Mouse (Mus musculus): ENCODE results near the gene Tnpo1.

Tnpo1 gene

DNA sequence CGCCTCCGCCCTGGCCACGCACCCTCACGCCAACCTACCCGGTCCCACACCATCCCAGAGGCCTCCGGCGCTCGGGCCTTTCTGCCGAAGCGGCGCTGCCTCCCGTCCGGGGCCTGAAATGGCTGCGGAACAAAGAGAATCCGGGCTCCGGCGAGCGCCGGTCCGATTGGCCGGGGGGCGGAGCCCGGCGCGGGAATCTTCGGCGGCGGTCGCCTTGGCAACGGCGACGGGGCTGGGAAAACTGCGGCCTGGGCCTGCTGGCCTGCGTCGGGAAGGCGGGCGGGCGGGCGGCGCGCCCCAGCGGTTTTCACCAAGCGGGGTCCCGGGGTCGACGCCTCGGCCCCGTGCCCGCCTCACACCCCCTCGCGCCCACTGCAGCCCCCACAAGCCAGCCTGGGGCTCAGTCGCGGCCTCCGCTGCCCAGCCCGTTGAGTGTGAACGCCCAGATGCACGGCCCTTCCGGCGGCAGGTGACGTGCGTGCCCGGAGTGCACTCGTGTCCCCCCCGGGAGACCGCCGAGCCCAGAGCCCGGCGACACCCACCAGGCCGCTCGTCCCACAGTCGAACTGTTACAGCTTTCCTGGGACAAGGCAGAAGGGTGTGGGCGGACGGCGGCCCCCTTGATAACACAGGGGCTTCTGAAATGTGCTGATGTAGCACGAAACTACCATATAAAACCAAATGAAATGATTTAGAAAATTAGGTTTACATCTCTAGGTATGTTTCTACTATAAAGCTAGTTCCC lies at the start of gene Tnpo1:
Gene Tnpo1, minus strand, starts transcription at position 172 of the 745 bp plus-strand sequence.
- peak; percentile 93 to 97 for DNase-seq

DNA sequence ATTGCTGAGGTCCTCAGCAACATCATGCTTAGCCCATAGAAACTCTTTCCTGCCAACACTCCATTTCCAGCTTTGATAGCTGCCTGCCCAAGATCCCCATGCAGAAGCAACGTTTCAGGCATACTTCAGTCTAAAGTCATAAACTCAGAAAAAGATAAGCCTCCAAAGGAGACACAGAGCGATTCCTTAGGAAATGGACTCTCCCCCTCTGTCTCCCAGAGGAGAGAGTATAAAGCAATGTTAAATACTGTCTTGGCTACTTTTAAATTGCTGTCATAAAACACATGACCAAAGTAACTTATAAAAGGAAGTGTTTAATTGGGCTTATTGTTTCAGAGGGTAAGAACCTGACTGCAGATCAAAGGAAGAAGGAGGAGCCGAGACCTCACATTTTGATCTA lies 45.9 kb upstream of the Tnpo1 start:
- no peak for DNase-seq

DNA sequence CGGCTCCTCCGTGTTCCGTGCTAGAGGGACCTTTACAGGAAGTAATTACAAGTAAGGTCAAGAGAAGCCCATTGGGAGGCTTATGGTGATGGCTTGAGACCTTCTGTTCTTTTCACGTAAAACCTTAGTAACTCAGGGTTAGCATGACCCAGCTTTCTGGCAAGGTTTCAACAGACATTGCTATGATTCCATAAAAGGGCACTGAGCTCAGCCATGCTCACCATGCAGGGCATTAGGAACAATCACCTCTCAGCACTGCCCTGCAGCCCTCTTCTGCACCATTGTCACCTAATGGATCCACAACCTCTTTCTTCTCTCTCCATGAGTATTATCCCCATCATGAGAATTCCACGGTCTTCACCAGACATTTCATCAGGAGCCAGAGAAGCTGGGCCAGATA lies 45.5 kb upstream of the Tnpo1 start:
- no peak for DNase-seq

DNA sequence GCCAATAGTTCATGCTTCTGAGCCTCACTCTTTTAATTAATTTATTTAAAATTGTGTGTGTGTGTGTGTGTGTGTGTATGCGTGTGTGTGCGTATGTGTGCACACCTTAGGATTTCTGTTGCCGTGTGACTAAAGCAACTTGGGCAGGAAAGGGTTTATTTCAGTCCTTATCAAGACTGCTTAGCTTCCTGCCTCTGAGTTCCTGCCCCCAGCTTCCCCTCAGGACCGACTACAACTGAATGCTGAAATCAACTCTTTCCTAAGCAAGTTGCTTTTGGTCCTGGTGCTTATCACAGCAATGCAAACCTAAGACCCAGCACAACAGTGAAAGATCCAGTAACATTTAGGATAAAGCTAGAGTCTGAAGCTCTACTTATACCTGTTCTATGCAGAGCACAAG lies 42.3 kb upstream of the Tnpo1 start:
- no peak for DNase-seq

DNA sequence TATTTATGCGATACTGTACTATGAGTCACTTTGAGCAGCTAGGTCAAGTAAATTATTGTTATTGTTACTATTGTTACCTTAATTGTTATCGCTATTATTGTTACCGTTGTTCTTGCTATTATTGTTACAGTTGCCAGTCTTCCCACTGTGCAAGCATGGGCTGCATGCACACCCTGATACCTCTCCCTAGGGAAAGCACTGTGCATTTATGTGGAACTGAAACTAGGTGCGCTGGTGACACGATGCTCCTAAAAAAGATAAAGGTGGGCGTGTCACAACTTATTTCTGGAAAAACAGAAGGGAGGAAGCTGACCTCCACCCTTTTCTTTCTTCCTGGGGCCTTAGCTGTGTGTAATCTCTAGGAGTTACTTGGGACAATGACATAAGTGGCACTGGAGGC lies 41.8 kb upstream of the Tnpo1 start:
- DNase-seq, result no peak

DNA sequence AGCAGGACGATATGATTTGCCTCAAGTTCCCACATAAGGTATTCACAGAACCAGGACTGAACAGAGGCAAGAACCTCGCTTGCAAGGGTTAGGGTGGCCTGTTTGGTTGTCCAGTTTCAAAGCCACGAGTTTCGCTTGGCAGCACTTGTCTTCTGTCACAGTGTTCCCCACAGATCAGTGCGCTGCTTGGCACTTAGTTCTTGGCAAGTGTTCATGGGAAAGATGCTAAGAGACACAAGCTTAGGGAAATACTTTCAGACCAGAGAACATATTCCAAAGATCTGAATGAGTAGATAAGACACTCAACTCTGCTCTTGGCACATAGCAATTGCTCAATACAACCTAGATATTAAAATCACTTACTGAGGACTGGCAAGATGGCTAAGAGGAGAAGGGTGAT lies 40.4 kb upstream of the Tnpo1 start:
- peak in 1 of 2 experiments; percentile 17 for DNase-seq

DNA sequence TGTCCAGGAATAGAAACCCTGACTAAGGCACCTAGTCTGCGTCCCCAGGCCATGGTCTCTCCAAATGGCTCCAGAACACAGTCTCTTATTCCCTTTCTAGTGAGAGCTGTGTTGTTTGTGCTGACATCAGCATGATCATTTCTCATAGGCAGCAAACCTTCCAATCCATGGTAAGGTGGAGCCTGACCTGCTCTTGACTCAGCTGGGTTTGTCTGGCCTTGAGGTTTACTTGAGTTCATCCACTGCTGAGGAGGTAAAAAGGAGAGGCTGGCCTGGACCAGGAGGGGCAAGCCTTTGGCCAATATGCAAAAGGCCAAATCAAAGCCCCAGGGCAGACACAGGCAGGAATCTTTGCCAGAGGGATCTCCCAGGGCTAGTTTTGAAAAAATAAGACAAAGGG lies 37.4 kb upstream of the Tnpo1 start:
- peak; percentile 13 to 30 for DNase-seq

DNA sequence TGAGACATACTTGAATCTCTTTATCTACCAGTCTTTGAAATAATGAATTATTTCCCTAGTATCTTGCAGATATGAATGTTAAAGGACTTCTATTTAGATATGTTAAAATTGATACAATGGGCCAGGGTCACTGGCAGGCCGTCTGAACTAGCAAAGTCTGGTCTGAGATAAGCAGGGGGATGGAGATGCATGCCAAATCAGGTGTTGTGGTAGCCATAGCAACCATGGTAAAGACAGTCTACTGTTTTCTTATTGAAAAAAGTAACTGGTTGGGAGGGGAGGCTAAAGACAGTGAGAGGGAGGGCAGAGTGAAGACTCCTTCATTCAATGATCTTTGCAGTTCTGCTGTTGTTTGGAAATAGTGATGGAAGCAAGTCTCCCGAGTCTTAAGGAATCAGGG lies 32.0 kb upstream of the Tnpo1 start:
- DNase-seq, result no peak

DNA sequence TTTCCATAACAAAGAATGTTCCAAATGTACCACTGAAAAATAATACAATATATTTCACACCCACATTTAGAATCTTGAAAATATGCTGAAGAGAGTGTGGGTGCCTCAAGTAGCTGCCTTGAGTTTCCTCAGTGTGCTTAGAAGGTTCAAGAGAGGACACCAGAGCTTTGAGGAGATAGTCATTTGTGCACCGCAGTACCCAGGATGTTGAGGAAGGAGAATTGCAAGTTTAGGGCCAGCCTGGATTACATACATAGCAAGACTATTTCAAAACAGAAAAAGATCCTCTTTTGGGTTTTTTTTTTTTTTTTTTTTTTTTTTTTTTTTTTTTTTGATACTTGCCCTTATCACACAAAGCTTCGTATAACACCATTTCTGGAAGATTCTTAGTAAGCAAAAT lies 30.0 kb upstream of the Tnpo1 start:
- DNase-seq, result no peak

DNA sequence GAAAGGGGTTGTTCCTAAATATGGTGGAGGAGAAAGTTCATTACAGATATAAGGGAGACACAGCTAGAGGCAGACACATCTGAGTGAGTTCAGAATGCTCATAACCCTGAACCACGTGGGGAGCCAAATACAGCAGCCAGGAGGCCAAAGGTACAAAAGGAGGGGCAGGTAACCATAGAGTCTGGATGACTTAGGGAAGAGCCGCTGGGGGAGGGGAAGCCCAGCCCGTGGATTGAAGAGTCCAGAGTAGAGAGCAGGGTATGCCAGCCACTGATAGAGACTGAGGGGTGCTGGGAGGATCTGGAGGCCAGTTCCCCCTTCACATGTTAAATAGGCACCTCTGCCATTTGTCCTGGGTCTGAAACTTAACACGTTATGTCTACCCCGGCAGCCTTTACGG lies 29.5 kb upstream of the Tnpo1 start:
- DNase-seq, result peak; percentile 83 to 90

DNA sequence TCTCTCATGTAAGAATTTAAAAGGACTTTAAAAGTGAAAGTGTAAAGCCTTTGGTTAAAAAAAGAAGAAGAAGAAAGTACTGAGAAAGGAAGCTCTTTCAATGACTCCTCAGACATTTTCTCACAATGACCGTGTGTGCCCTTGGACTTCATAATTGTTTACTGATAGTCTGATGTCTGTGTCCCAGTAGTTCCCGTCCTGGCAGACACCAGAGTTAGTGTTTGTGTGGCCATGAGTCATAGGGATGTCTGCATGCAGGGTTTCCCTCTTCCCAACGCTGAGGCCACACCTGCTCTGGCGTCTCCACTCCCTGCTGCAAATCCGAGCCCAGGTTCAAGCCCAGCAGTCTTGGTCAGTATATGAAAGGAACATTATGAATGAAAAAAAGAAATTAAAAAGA lies 29.0 kb upstream of the Tnpo1 start:
- DNase-seq, result peak; percentile 16 to 24

DNA sequence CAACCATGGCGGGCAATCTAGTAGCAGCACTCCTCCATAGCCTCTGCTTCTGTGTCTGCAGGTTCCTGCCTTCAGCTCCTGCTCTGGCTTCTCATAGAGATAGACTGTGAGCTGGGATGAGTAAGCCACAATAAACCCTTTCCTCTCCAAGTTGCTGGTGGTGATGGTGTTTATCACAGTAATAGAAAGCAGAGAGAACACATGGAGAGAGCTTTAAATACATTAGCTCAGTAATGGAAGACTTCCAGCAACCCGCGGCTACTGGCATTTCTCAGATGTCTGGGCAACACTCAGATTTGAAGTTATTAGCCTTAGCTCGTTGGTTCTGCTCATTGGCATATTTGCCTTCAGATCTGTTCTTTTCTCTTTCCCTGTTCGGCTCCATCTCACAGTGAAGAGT lies 27.6 kb upstream of the Tnpo1 start:
- DNase-seq, result peak in 1 of 2 experiments; percentile 35

DNA sequence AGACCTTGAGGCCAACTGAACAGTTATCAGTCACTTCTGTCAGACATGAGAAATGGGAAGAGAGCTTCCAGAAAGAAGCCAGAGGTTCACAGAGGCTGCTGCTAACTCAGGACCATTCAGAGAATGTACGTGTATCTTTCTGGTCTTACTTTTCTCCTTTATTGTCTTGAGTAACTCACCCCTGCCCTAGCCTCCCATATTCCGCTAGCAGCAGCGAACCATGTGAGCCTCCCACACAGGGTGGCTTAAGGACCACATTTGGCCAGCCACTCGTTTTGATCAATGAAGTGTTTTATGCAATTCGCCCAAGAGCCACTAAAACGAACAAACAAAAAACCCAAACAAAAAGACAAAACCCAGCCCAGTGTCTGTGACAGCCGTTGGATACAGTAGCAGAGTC lies 25.8 kb upstream of the Tnpo1 start:
- DNase-seq, result no peak

DNA sequence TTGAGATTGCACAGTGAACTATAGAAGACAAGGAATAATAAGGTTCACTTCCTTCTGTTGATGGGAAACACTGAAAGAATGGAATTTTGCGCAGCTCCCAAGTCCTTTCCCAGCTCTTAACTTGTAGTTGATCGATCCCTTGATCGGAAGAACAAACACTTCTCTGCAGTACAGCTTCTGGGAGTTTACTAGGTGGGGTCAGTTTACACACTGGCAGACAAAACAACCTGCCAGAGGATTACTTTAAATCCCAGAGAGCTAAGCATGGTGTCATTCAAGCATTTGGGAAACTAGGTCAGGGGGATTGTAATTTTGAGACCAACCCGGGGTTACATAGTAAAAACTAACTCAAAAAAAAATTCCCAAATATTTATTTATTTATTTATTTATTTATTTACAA lies 22.0 kb upstream of the Tnpo1 start:
- DNase-seq, result no peak

DNA sequence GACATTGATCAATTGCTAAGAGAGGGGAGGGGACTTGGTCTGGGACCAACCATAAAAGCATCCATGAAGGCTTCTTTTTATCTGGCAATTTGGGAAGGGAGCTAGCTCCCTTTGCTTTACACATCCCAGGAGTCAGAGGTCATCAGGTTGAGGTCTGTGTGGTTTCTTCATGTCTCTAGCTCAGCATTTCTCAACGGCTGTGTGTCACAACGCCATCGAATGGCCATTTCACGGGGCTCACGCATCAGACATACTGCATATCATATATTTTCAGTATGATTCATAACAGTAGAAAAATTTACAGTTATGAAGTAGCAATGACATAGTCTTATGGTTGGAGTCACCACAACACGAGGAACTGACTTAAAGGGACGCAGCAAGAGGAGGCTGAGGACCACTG lies 20.2 kb upstream of the Tnpo1 start:
- DNase-seq, result no peak

DNA sequence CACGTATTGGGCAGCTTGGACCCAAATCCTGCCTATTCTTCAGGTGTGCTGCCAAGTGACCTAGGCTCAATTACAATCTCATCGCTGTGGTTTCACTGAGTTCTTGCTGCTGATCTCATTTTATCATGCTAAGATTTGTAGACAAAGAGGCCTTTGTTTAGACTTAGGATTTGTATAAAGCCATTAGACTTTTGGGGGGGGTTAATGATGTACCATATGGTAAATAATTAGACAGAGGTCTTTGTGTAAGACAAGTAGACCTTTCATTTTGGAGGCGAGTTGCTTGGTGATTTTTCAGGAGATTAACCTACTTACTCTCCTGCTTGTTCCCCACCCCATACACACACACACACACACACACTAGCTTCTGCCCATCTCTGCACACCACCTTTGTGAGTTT lies 19.7 kb upstream of the Tnpo1 start:
- DNase-seq, result peak in 1 of 2 experiments; percentile 8

DNA sequence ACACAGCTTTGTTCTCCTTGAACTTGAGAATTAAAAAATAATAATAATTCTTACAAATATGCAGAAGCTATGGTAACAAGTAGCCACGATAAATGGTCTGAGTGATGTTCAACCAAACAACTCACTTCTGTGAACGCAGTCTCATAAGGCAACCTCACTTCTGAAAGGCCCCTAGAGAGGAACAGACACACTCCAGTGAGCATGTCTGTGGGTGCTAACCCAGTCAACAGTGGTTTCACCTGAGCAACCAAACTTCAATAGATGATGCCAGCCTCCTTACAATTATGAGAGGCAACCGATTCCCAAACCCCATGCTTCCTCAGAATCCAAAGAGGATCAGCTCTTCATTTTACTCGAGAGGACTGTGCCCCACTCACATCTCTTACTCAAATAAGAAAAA lies 19.2 kb upstream of the Tnpo1 start:
- peak; percentile 35 to 40 for DNase-seq

DNA sequence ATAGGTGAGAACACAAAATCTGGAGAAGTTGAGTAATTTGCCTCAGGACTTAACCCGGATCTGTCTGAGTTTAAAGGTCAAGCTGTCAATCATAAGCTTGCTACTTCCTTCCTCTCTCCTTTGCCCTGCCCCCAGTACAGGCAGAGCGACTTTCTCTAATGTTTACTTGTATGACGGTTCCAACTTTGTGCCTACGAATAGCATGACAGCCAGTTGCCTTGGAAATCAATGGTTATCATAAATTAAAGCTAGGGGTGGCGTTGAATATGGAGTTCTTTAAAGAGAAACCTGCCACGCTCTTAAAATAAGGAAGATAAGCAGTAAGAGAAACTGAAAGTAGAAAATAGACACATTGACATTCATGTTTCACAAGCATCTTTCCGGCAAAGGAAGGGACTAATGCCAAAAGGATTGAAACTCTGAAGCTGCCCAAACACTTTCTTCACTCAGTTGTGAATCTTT lies 18.5 kb upstream of the Tnpo1 start:
- peak; percentile 67 to 80 for DNase-seq

DNA sequence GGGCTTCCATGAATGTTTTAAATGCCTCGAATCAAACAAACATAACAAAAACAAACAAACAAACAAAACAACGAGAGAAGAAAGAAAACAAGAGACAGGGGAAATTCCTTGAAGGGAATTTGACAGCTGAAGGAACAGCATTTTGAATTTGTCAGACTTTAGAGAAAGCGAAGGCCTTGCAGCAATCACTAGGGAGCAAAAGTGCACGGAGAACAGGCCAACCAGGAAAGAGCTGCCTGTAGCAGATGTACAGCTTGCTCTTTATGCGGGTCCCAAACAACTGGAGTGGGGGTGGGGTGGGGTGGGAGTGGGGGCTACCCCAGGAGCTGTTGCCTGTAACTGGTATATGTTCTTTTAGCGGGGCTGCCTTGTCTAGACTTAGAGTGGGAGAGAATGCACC lies 16.2 kb upstream of the Tnpo1 start:
- peak; percentile 36 to 38 for DNase-seq

DNA sequence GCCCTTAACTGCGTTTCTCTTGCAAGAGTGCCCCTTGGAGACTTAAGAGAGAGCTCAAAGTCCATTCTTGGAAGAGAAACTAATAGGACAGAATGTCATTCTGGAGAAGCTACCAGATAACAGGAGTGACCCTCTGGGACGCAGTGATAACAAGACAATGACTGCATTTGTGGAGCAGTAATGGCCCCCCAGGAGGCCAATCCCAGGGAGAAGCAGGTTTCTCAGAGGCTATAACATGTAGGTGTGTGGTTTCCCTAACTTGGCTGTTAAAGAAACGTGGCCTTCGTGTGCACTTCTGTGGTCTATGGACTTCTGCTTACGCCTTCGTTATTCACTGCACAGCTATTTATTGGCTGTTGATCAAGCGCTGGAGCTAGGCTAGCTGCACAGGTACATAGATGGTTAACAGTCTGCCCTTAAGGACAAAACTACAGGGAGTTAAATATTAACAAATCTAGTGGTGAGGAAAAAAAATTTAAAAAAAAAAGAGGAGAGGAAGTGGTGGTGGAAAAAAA lies 15.7 kb upstream of the Tnpo1 start:
- DNase-seq, result peak; percentile 61 to 83

DNA sequence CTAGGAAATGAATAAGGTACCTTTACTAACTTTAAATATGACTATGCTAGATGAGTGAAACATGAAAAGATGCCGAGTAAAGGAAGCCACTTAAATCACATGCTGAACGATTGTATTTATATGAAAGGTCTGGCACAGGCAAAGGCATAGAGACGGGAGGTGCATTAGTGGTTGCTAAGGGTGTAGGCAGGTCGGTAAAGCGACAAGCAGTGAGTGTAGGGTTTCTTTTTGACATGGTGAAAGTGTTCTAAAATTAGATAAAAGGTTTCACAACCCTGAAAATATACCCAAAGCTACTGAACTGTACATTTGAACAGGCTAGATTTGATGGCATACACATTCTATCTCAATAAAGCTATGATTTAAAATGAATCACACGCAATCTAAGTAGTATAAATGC lies 10.9 kb upstream of the Tnpo1 start:
- DNase-seq, result no peak

DNA sequence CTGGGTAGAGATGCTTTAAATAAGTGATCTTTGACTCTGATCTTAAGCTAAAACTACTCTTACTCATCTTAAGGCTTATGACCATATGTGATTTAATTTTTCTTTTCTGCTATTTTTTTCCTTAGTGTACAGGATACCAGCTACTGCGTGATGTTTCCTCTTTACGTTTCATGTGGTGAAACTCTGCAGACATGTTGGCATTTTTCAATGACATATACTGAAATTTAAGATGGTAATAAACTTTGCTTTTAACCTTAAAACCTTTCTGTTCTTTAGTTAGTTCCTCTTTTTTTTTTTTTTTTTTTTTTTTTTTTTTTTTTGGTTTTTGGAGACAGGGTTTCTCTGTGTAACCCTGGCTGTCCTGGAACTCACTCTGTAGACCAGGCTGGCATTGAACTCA lies 2.7 kb upstream of the Tnpo1 start:
- DNase-seq, result no peak

DNA sequence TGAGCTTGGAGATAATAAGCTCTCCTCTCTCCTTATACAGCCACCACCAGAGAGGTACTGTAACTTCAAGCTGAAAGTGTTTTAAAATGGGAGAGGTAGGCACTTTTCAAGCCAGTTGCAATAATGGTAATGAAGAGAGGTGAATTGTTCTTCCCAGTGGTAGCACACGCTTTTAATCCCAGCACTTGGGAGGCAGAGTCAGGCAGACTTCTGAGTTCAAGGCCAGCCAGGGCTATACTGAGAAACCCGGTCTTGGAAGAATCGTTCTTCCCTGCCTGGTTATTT lies 716 bp upstream of the Tnpo1 start:
- DNase-seq, result no peak

DNA sequence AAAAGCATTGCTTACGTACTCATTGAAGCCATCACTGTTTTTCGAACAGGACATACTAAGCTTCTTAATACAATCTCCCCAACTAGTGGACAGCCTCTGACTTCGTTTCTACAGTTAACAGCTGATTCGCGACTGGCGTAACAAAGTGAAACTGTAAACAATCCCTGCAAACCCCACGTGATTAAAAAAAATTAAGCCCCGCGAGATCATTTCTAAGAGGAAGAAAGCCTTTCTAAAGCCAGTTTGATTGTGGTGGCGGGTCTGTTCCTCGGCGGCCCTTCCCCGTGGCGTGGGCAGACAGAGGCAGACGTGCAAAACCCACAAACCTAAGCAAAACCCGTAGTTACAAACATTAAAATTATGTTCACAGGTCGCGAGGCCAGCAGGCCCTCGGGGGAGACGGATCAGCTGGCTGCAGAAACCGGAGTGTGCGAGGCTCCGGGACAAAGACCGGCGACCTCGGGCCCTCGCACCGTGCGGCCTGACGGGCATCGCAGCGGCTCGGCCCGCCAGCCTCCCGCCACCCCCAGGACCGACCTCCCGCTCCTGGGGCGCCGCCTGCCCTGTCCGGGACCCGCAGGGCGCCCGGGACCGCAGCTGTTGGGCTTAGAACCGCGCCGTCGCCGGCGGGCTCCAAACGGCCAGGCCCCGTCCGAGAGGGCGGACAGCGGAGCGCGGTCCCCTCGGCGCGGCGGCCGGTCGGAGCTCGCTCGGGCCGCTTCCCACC lies 535 bp downstream of the Tnpo1 start:
- DNase-seq, result peak; percentile 68 to 77
